Mouse (Mus musculus) G1E (cell line): ENCODE measurements around the gene Rnf150.

Source experiments
- CTCF ChIP-seq: IDR thresholded peaks from 2 replicates; pipeline ENCODE4 v1.5.1; 2012; ENCODE audit warnings: low read depth, low read length, inconsistent platforms, mixed read lengths
- GATA1 ChIP-seq: IDR thresholded peaks from 2 replicates; pipeline ENCODE4 v1.6.1; 2012; ENCODE audit warnings: borderline replicate concordance, low read length, inconsistent platforms, mixed read lengths
- GATA2 ChIP-seq: IDR thresholded peaks from 2 replicates; pipeline ENCODE4 v1.6.1; 2012; ENCODE audit warnings: low read depth, low read length, inconsistent platforms, borderline replicate concordance
- POLR2AphosphoS5 ChIP-seq: IDR thresholded peaks from 2 replicates; pipeline ENCODE4 v1.6.1; 2012; ENCODE audit warnings: low read depth, low read length, inconsistent platforms; ENCODE audit not compliant: insufficient replicate concordance

DNA sequence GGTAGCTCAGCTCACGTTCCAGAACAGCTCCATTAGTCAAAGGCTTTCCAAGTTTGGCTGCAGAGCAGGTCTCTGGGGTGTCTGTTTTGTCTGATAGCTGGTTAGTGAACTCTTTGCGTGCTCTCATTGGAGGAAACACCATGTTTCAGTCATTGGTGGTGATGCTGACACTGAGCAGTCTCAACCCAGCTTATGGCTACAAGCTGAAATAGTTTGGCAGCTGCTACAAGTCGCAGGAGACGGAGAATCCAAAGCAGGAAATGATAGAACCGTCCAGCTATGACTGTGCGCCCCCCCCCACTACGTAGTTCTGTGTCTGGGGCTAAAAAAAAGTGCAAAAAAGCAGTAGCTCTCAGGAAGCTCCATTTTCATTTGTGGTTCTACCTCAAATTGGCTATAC, 12.0 kb downstream of the Rnf150 start:
- no peak for TF ChIP-seq CTCF
- no peak for TF ChIP-seq GATA1
- no peak for TF ChIP-seq GATA2
- no peak for TF ChIP-seq POLR2AphosphoS5
